Mouse (Mus musculus) hindbrain, embryonic 12.5 days (tissue): Measurements from ENCODE around the gene Traf1. TPM values are rescaled to one million over a fixed set of nuclear protein-coding genes. Genes with fewer than 3 reads are reported as not detected.

Source experiments
- ATAC-seq: fragments of 200-750 bp; cut with Nextera tagmentation; 2 replicates; pipeline ENCODE4 v1.8.0; 2017; ENCODE audit warnings: moderate TSS enrichment; ENCODE audit not compliant: low FRiP score
- H3K27ac ChIP-seq: fragments of 300-500 bp; sonication (generic); 2 replicates; pipeline ENCODE4 v1.5.1; 2016; ENCODE audit warnings: mild to moderate bottlenecking
- H3K27me3 ChIP-seq: fragments of 300-500 bp; sonication (generic); 2 replicates; pipeline ENCODE4 v1.6.1; 2016; ENCODE audit warnings: mild to moderate bottlenecking
- H3K36me3 ChIP-seq: fragments of 300-500 bp; sonication (generic); 2 replicates; pipeline ENCODE4 v1.6.1; 2016; ENCODE audit warnings: mild to moderate bottlenecking
- H3K4me1 ChIP-seq: fragments of 300-500 bp; sonication (generic); 2 replicates; pipeline ENCODE4 v1.6.1; 2016
- H3K4me2 ChIP-seq: fragments of 300-500 bp; sonication (generic); replicated peaks from 2 replicates; pipeline ENCODE4 v1.6.1; 2016; ENCODE audit warnings: mild to moderate bottlenecking
- H3K4me3 ChIP-seq: fragments of 300-500 bp; sonication (generic); 2 replicates; pipeline ENCODE4 v1.5.1; 2016; ENCODE audit warnings: mild to moderate bottlenecking
- H3K9ac ChIP-seq: fragments of 300-500 bp; sonication (generic); 2 replicates; pipeline ENCODE4 v1.6.1; 2016; ENCODE audit warnings: mild to moderate bottlenecking, moderate library complexity
- H3K9me3 ChIP-seq: fragments of 300-500 bp; sonication (generic); replicated peaks from 2 replicates; pipeline ENCODE4 v1.6.1; 2016; ENCODE audit warnings: mild to moderate bottlenecking
- WGBS: fragments of 180-500 bp; shearing (Covaris S2); methylation state at CpG from one replicate; pipeline ENCODE4 v1.1.7; 2016; 5-methylcytosine and 5-hydroxymethylcytosine counted together
- polyA plus RNA-seq: library from polyadenylated mRNA; unstranded; fragments of >200 nt; fragmentation: Nextera tagmentation; extraction: Ambion mirVana; gene quantifications from 2 replicates; pipeline ENCODE4 v1.2.1, GENCODE M21; 2016

Gene Traf1
- polyA plus RNA-seq, 1 experiment from 2014 or later = 1.1 TPM

DNA sequence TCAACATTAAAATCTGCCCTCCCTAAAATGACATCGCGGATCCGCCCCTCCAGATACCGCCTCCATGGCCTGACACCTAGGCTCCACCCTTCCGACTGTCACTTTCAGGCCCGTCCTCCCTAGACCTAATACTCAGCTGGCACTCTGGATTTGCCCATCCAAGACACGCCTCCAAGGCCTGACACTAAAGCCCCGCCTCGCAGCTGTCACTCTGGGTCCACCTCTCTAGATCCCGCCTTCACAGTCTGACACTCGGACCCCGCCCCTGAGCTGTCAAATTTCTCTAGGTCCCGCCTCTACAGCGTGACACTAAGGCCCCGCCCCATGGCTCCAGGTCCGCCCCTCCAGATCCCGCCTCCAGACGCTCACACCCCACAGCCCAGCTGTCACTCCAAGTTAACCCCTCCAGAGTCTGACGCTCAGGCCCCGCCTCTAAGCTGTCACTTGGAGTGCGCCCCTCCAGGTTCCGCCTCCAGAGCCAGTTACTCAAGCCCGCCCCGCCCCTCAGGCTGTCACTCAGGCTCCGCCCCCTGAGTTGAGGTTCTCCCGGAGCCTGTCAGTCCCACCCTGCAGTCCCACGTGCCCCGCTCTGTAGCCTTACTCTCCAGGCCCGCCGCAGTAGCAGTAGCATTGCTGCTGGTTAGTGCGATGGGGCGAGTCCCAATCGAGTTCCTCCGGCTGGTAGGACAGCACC lies 56.6 kb downstream of the Traf1 start:
- 1% methylated on average over 34 of the region's 34 CpGs for WGBS
- H3K4me3 ChIP-seq = peak overlapping the region; percentile 32
- peak overlapping the region; percentile 55 for H3K27ac ChIP-seq
- peaks cover 15% of the 10 kb centered on the region for H3K4me1 ChIP-seq
- H3K4me2 ChIP-seq = peak overlapping the region; percentile 56
- H3K36me3 ChIP-seq = no peaks in the 10 kb centered on the region
- no peaks in the 10 kb centered on the region for H3K9me3 ChIP-seq
- peak; percentile 96 for ATAC-seq
- H3K9ac ChIP-seq = 0 out of 2 replicates have a peak overlapping the region, but pooled peaks have one; percentile 27
- no peaks in the 10 kb centered on the region for H3K27me3 ChIP-seq

DNA sequence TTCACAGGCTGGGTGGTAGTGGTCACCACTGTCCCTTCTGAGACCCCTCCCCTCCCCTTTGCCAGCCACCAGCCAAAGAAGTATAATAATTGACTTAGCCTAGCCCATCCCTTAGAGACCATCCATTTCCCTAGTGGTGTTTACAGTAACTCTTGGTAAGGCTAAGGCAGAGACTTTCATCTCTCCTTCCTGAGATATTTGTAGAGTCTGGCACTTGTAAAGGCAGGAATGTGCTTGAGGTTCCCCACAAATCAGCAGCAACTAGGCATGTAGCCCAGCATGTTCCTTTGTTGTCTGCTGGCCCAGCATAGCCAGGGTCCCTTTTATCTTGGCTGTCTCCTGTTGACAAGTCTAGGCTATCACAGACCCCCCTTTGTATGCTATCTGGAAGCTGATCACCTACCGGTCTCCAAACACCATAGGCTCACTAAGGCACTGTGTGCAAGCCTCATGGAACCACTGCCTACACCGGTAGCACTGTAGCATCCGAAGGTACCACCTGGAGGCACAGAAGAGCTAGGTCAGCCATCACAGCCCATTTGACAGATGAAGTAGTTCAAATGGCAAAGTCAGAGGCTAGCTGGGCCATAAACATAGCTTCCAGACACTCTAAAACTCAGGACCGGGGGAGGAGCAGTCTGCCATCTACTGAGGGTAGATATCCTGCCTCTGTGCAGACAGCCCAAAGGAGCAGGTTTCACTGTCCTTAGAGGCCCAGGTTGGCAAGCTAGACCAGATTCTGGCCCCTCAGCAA lies 57.7 kb downstream of the Traf1 start:
- H3K4me3 ChIP-seq = peak overlapping the region; percentile 32
- ATAC-seq = no peak
- WGBS = 66% methylated on average over 4 of the region's 4 CpGs
- H3K27ac ChIP-seq = peak overlapping the region; percentile 55; the same call in 1 of the 2 replicates
- H3K4me2 ChIP-seq = peak overlapping the region; percentile 56
- no peaks in the 10 kb centered on the region for H3K9me3 ChIP-seq
- H3K4me1 ChIP-seq = peaks cover 15% of the 10 kb centered on the region
- no peaks in the 10 kb centered on the region for H3K27me3 ChIP-seq
- no peak overlapping the region for H3K9ac ChIP-seq
- no peaks in the 10 kb centered on the region for H3K36me3 ChIP-seq

DNA sequence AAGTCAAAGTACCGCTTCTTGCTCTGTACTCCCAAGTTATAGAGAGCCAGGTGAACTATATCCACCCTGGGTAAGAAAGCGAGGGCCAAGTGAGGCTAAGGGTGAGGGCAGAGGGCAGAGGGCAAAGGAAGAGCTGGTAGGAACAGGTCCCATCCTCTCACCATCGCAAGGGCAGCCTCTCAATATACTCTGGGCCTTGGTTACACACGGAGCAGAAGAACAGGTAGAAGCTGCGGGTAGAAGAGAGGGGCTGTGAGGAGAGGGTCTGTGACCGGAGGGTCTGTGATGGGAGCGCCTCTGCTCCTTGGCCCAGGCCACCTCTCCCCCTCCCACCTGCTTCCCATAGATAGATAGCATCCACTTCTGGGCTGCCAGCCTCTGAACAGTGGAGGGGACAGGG lies 58.4 kb downstream of the Traf1 start:
- Histone ChIP-seq H3K27me3 (no peaks in the 10 kb centered on the region), H3K27ac (no peak overlapping the region), H3K4me1 (peaks cover 15% of the 10 kb centered on the region), H3K4me2 (no peak overlapping the region), H3K9ac (no peak overlapping the region), H3K4me3 (no peak overlapping the region), H3K9me3 (no peaks in the 10 kb centered on the region), H3K36me3 (no peaks in the 10 kb centered on the region)
- ATAC-seq = no peak
- 83% methylated on average over 7 of the region's 7 CpGs for WGBS

DNA sequence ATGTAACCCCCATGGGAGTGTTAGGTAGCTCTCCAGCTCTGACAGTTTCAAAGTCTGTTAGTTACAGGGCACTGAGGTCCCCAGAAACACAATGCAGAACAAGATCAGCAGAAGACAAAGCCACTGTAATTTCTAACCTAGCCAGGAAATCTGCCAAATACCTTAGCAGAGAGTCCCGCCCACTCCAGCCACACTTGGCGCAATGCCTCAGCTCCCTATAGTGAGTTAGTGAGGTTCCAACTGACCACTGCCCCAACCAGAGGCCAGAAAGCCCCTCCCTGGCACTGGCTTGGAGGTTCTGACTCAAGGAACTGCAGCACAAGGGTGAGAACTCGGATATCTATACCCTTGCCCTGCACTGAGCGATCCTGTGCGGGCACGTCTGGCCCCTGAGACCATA lies 58.8 kb downstream of the Traf1 start:
- Histone ChIP-seq H3K36me3 (no peaks in the 10 kb centered on the region), H3K9me3 (no peaks in the 10 kb centered on the region), H3K27me3 (no peaks in the 10 kb centered on the region), H3K27ac (no peak overlapping the region), H3K9ac (no peak overlapping the region), H3K4me3 (no peak overlapping the region), H3K4me1 (peaks cover 15% of the 10 kb centered on the region), H3K4me2 (no peak overlapping the region)
- ATAC-seq = no peak
- 87% methylated on average over 6 of the region's 6 CpGs for WGBS

DNA sequence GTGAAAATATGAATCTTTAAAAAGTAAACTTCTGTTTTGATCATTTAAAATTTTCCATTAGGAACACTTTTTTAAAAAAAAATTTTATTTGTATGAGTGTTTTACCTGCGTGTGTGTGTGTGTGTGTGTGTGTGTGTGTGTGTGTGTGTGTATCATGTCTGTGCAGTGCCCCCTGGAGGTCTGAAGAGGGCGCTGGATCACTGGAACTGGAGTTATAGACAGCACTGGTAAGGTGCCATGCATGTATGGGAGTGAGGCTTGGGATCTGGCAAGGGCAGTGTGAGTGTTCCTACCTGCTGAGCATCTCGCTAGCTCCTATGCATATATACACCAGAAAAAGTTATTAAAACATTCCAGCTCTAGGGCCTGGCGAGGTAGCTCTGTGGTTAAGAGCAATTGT lies 59.8 kb downstream of the Traf1 start:
- Histone ChIP-seq H3K4me1 (peaks cover 11% of the 10 kb centered on the region), H3K4me2 (no peak overlapping the region), H3K27ac (no peak overlapping the region), H3K36me3 (no peaks in the 10 kb centered on the region), H3K27me3 (no peaks in the 10 kb centered on the region), H3K9me3 (no peaks in the 10 kb centered on the region), H3K9ac (no peak overlapping the region), H3K4me3 (no peak overlapping the region)
- 80% methylated on average over 4 of the region's 4 CpGs for WGBS
- ATAC-seq = no peak

GRCm38 (mm10) chr2:34900412-34900811 lies 61.2 kb downstream of the Traf1 start:
- Histone ChIP-seq H3K9ac (no peak overlapping the region), H3K4me2 (no peak overlapping the region), H3K27ac (no peak overlapping the region), H3K4me1 (peaks cover 9% of the 10 kb centered on the region), H3K4me3 (no peak overlapping the region), H3K27me3 (no peaks in the 10 kb centered on the region), H3K9me3 (no peaks in the 10 kb centered on the region), H3K36me3 (no peaks in the 10 kb centered on the region)
- 91% methylated on average over 1 of the region's 1 CpGs for WGBS
- no peak for ATAC-seq

DNA sequence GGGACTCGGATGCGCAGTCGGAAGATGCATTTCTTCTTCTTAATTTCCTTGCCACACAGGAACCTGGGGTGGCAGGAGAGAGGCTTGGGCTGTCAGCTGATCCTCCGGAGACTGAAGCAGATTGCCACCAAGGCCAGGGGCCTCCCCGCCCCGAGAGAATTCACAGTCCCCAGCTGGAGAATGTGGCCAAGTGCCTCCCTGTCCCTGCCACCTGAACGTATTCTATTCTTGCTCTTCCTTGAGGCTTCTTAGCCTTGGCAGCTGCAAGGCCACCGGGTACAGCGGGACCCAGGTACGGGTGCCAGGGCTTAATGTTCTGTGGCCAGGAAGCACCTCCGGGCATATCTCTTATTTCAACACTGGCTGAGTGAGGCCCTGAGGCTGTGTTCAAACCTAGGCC lies 61.9 kb downstream of the Traf1 start:
- Histone ChIP-seq H3K36me3 (no peaks in the 10 kb centered on the region), H3K4me2 (no peak overlapping the region), H3K9me3 (no peaks in the 10 kb centered on the region), H3K4me3 (no peak overlapping the region), H3K9ac (no peak overlapping the region), H3K27me3 (no peaks in the 10 kb centered on the region), H3K4me1 (peaks cover 7% of the 10 kb centered on the region), H3K27ac (no peak overlapping the region)
- WGBS = 87% methylated on average over 11 of the region's 11 CpGs
- ATAC-seq = no peak

GRCm38 (mm10) chr2:34897820-34898219 lies 63.8 kb downstream of the Traf1 start:
- H3K4me2 ChIP-seq = no peak overlapping the region
- no peak overlapping the region for H3K4me3 ChIP-seq
- no peak overlapping the region for H3K27ac ChIP-seq
- H3K36me3 ChIP-seq = no peaks in the 10 kb centered on the region
- no peak overlapping the region for H3K9ac ChIP-seq
- H3K9me3 ChIP-seq = no peaks in the 10 kb centered on the region
- no peak for ATAC-seq
- H3K4me1 ChIP-seq = no peaks in the 10 kb centered on the region
- WGBS = 26% methylated on average over 10 of the region's 10 CpGs
- no peaks in the 10 kb centered on the region for H3K27me3 ChIP-seq

DNA sequence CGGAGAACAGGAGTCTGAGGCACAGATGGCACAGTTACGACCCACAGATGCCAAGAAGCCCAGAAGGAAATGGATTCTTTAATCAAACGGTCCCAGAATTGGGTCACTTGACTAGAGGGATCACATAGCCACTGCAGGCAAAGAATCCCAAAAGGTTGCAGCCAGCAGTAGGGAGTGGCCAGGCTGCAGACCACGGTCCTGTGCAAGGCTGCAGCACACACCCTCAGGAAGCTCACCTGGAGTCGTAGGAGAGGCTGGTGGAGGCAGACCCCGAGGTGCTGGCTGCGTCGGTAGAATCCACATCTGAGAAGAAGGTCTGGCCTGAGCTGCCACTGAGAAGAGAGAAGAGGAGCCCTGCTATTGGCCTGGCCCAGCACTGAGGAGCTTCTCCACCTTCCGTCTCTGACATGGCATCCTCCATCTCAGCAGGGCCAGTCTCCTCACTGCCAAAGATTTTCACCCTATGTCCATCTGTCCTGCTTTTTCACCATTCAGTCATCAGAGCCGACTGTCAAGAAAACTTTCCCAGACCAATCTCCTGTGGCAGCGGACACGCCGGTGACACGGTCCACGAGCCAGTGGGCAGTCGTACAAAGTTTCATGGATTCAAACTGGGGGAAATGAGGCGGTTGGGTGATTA lies 64.6 kb downstream of the Traf1 start:
- H3K4me3 ChIP-seq = no peak overlapping the region
- no peaks in the 10 kb centered on the region for H3K4me1 ChIP-seq
- no peak overlapping the region for H3K27ac ChIP-seq
- H3K36me3 ChIP-seq = no peaks in the 10 kb centered on the region
- 84% methylated on average over 17 of the region's 17 CpGs for WGBS
- H3K27me3 ChIP-seq = no peaks in the 10 kb centered on the region
- ATAC-seq = no peak
- no peaks in the 10 kb centered on the region for H3K9me3 ChIP-seq
- no peak overlapping the region for H3K9ac ChIP-seq
- H3K4me2 ChIP-seq = no peak overlapping the region

DNA sequence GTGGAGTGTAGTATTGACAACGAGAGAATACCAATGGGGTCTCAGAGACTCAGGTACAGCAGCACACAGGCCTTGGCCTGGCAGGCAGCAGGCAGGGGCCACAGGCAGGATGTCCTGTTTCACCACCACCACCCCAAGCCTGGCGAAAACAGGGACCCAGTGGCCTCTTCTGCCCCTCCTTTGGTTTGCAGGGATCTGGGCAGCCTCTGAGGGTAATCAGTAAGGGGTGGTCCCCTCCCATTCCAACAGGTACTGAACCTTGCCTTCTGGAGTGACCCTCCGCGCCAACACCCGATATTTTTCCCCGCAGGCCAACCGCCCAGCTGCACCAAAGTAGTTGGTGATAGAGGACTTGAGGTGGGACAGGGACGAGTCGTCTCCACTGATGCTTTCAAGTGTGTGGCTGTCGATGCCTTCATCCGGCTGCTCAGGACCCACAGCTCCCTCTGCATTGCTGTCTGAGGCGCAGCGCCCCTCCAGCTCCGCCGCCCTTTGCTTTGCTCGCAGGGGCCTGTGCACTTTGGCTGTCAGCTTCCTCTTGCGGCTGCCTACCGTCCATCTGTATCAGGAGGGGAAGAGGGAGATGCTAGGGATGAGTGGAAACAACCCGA lies 66.0 kb downstream of the Traf1 start:
- Histone ChIP-seq H3K9me3 (no peaks in the 10 kb centered on the region), H3K27ac (no peak overlapping the region), H3K36me3 (no peaks in the 10 kb centered on the region), H3K4me3 (no peak overlapping the region), H3K27me3 (no peaks in the 10 kb centered on the region), H3K4me2 (no peak overlapping the region), H3K4me1 (no peaks in the 10 kb centered on the region), H3K9ac (no peak overlapping the region)
- WGBS = 78% methylated on average over 19 of the region's 19 CpGs
- ATAC-seq = no peak

GRCm38 (mm10) chr2:34893950-34894349 lies 67.6 kb downstream of the Traf1 start:
- Histone ChIP-seq H3K36me3 (no peaks in the 10 kb centered on the region), H3K9me3 (no peaks in the 10 kb centered on the region), H3K4me3 (no peak overlapping the region), H3K4me1 (no peaks in the 10 kb centered on the region), H3K27me3 (no peaks in the 10 kb centered on the region), H3K27ac (no peak overlapping the region), H3K9ac (no peak overlapping the region), H3K4me2 (no peak overlapping the region)
- no peak for ATAC-seq
- WGBS = 66% methylated on average over 5 of the region's 5 CpGs
